Comparison of ENCODE assay signal across 16 mouse cellular contexts in the genomic region with DNA sequence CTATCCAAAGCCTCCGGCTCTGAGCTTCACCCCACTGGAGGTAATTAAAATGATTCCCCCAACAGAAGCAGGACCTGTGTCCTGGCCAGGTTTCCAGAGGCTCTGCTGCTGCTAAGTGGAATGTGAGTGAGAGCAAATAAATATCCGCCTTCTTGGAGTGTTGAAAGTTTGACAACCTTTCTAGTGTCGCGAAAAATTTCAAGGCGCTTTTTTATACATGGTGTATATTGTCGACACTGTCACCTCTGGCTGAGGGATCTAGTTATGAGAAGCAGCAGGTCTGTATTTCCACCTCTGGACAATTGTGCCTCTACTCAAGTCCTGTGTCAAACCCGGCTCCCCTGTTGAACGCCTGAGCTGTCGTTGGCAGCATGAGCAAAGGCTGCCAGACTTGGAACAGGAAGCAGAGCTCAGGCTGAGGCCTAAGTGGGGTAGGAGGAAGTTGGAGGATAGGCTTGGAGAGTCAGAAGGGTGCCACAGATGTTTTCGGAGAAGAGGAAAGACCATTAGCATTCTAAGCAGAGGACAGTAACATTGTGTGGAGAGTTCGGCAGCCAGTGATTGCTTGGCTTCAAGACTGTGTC.
DNase-seq lines count a peak whose midpoint lies in the region; ATAC-seq and TF ChIP-seq lines count a peak whose summit lies in the region.
"Had no signal": no experiment of that assay in that cellular context is flagged by ENCODE, and none has a peak within 500 bp of the region (broad histone marks: within the 10 kb centered on the region; RNA-seq: fewer than 3 reads in every experiment).

No protein-coding gene starts in this region.

- no peak for ATAC-seq in heart, embryonic 13.5 days (ENCODE audit: extremely low read depth, insufficient number of reproducible peaks, low FRiP score, low TSS enrichment)
- ATAC-seq in megakaryocyte, adult 5-6 weeks (ENCODE audit: poor library complexity, severe bottlenecking): no peak
- peak; percentile 69 for ATAC-seq in granulocyte monocyte progenitor cell, adult 5-6 weeks (replicated peaks; ENCODE audit: poor library complexity, severe bottlenecking)
- peak; percentile 58 for ATAC-seq in lung, postnatal 0 days

- no peak overlapping the region for H3K4me3 ChIP-seq in heart, embryonic 13.5 days
- peak overlapping the region; percentile 8 for H3K4me3 ChIP-seq in megakaryocyte, embryonic 14.5 days (replicated peaks)
- H3K4me3 ChIP-seq in lung, postnatal 0 days (ENCODE audit: low read depth, low read length): no peak overlapping the region
- H3K4me3 ChIP-seq: hindbrain, embryonic 12.5 days; layer of hippocampus, adult 2 months had no signal

- no peak for DNase-seq in heart, adult 9 months (ENCODE audit: low spot score in 2 of 2)
- peak; percentile 59 for DNase-seq in lung, postnatal 0 days (ENCODE audit: low spot score)
- no peak for DNase-seq in left cerebral cortex, adult 18-20 months (ENCODE audit: low spot score in 2 of 2)
- DNase-seq in urinary bladder, postnatal 4 days (ENCODE audit: low spot score in 2 of 2): no peak
- DNase-seq: adrenal gland, postnatal 14 days; cerebellum, postnatal 10 days; kidney, adult 9 months; right cerebral cortex, adult 18-20 months had no signal

- H3K9ac ChIP-seq in heart, embryonic 13.5 days: no peak overlapping the region
- H3K9ac ChIP-seq in lung, postnatal 0 days (replicated peaks; ENCODE audit: low read depth): no peak overlapping the region
- H3K9ac ChIP-seq: hindbrain, embryonic 12.5 days had no signal

- H3K9me3 ChIP-seq in heart, embryonic 13.5 days: no peaks in the 10 kb centered on the region
- no peaks in the 10 kb centered on the region for H3K9me3 ChIP-seq in megakaryocyte, embryonic 14.5 days
- H3K9me3 ChIP-seq in lung, postnatal 0 days (ENCODE audit: low read length): no peaks in the 10 kb centered on the region
- H3K9me3 ChIP-seq: hindbrain, embryonic 12.5 days had no signal

- H3K27ac ChIP-seq in heart, embryonic 13.5 days (replicated peaks): peak overlapping the region; percentile 83
- H3K27ac ChIP-seq in lung, postnatal 0 days (ENCODE audit: low read length): peak overlapping the region; percentile 45; the same call in 1 of the 2 replicates
- H3K27ac ChIP-seq: hindbrain, embryonic 12.5 days; layer of hippocampus, adult 2 months; stomach, postnatal 0 days had no signal

- peaks cover 8% of the 10 kb centered on the region for H3K27me3 ChIP-seq in heart, embryonic 13.5 days (replicated peaks)
- peaks cover 11% of the 10 kb centered on the region for H3K27me3 ChIP-seq in megakaryocyte, embryonic 14.5 days (replicated peaks)
- H3K27me3 ChIP-seq in lung, postnatal 0 days (replicated peaks; ENCODE audit: insufficient read depth, low read length): no peaks in the 10 kb centered on the region

- no peak for TF ChIP-seq EP300 in lung, postnatal 0 days (IDR thresholded peaks at IDR 0.05)

- H3K4me1 ChIP-seq in heart, embryonic 13.5 days: peaks cover 52% of the 10 kb centered on the region
- peaks cover 10% of the 10 kb centered on the region for H3K4me1 ChIP-seq in megakaryocyte, embryonic 14.5 days
- H3K4me1 ChIP-seq in lung, postnatal 0 days (ENCODE audit: insufficient read depth, low read depth, low read length): peaks cover 5% of the 10 kb centered on the region

- no peak for TF ChIP-seq CTCF in lung, postnatal 0 days (IDR thresholded peaks at IDR 0.05)

- WGBS in heart, embryonic 13.5 days: 22% methylated on average over 11 of the region's 11 CpGs
- WGBS in lung, postnatal 0 days: 29% methylated on average over 11 of the region's 11 CpGs

- H3K4me2 ChIP-seq in heart, embryonic 13.5 days: no peak overlapping the region
- H3K4me2 ChIP-seq in lung, postnatal 0 days (replicated peaks; ENCODE audit: low read depth, low read length): 0 out of 2 replicates have a peak overlapping the region, but pooled peaks have one; percentile 0
- H3K4me2 ChIP-seq: hindbrain, embryonic 12.5 days; liver, embryonic 11.5 days had no signal

- no peaks in the 10 kb centered on the region for H3K36me3 ChIP-seq in heart, embryonic 13.5 days
- H3K36me3 ChIP-seq in megakaryocyte, embryonic 14.5 days (replicated peaks; ENCODE audit: low read length): no peaks in the 10 kb centered on the region
- H3K36me3 ChIP-seq in lung, postnatal 0 days (ENCODE audit: insufficient read depth, low read length): no peaks in the 10 kb centered on the region
- H3K36me3 ChIP-seq: hindbrain, embryonic 12.5 days had no signal

Comparison
In these comparisons a context has a peak if more than half of its experiments do, and no peak if none do; other contexts are left out.
1. ATAC-seq: peak in granulocyte monocyte progenitor cell, adult 5-6 weeks (single experiment) and lung, postnatal 0 days (single experiment); none in heart, embryonic 13.5 days (single experiment) and megakaryocyte, adult 5-6 weeks (single experiment).